Comparison of ENCODE assay signal across 13 mouse cellular contexts in the genomic region with DNA sequence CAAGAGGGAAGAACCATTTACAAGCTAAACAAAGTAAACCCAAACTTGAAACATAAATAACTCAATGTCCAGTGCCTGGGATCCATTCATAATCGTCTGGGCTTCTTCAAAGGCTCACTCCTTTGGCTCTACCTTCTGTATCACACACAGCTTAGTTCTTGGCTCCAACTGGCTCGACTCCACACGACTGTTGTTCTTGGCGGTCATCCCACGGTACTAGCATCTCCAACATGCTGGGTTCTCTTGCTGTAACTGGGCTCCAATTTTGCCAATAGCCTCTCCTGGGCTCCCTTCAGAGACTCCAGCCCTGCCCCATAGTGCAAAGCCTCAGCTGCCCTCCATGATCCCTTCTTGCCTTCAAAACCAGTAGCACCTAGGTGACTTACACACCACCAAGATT.
DNase-seq lines count a peak whose midpoint lies in the region; ATAC-seq and TF ChIP-seq lines count a peak whose summit lies in the region.
"Had no signal": no experiment of that assay in that cellular context is flagged by ENCODE, and none has a peak within 500 bp of the region (broad histone marks: within the 10 kb centered on the region; RNA-seq: fewer than 3 reads in every experiment).

No protein-coding gene starts in this region.

- H3K9ac ChIP-seq in forebrain, embryonic 14.5 days (ENCODE audit: low read length), result no peak overlapping the region
- no peak overlapping the region for H3K9ac ChIP-seq in forebrain, embryonic 16.5 days (replicated peaks; ENCODE audit: low read depth, low read length)
- H3K9ac ChIP-seq: forebrain, embryonic 12.5 days; intestine, embryonic 15.5 days had no signal

- no peak overlapping the region for H3K27ac ChIP-seq in forebrain, embryonic 14.5 days (ENCODE audit: low read depth, low read length)
- no peak overlapping the region for H3K27ac ChIP-seq in forebrain, embryonic 16.5 days (ENCODE audit: low read length)
- H3K27ac ChIP-seq in left cerebral cortex, adult 2 months, result no peak overlapping the region
- H3K27ac ChIP-seq: forebrain, embryonic 12.5 days; intestine, embryonic 15.5 days had no signal

- H3K4me2 ChIP-seq in forebrain, embryonic 14.5 days (ENCODE audit: low read length), result no peak overlapping the region
- H3K4me2 ChIP-seq in forebrain, embryonic 16.5 days (ENCODE audit: low read length), result no peak overlapping the region
- H3K4me2 ChIP-seq: forebrain, embryonic 12.5 days; intestine, embryonic 15.5 days had no signal

- DNase-seq in forebrain, embryonic 14.5 days (ENCODE audit: low spot score), result peak; percentile 6
- peak; percentile 30 to 47 for DNase-seq in left cerebral cortex, postnatal 10 days (ENCODE audit: extremely low spot score in 1 of 2, low spot score in 2 of 2)
- no peak for DNase-seq in left cerebral cortex, adult 2 months (ENCODE audit: extremely low spot score in 1 of 2, low spot score in 2 of 2)
- peak; percentile 24 for DNase-seq in NIH3T3 (ENCODE audit: low read depth)
- peak; percentile 33 for DNase-seq in brain, embryonic 14.5 days (ENCODE audit: low read depth)
- DNase-seq in thymus, postnatal 4 days, result no peak
- DNase-seq: embryo, embryonic 11 days; gastrocnemius, postnatal 10 days had no signal

- 85% methylated on average over 5 of the region's 5 CpGs for WGBS in forebrain, embryonic 14.5 days
- whole genome bisulfite sequencing in forebrain, embryonic 16.5 days, result 82% methylated on average over 5 of the region's 5 CpGs

- no peaks in the 10 kb centered on the region for H3K27me3 ChIP-seq in forebrain, embryonic 14.5 days (replicated peaks; ENCODE audit: control insufficient read depth, insufficient read depth, low read length)
- H3K27me3 ChIP-seq in forebrain, embryonic 16.5 days (replicated peaks; ENCODE audit: control insufficient read depth, insufficient read depth, low read length), result no peaks in the 10 kb centered on the region
- H3K27me3 ChIP-seq: forebrain, embryonic 12.5 days; intestine, embryonic 15.5 days had no signal

- no peak for TF ChIP-seq CTCF in left cerebral cortex, adult 2 months (IDR thresholded peaks at IDR 0.05)
- no peak for TF ChIP-seq CTCF in brain, embryonic 14.5 days (IDR thresholded peaks at IDR 0.05; ENCODE audit: borderline replicate concordance, extremely low read depth, insufficient read depth, insufficient read length)

- TF ChIP-seq POLR2A in brain, embryonic 14.5 days (IDR thresholded peaks at IDR 0.05; ENCODE audit: borderline replicate concordance, extremely low read depth, insufficient read depth, insufficient read length, poor library complexity, severe bottlenecking), result no peak

- intact Hi-C loops in left cerebral cortex, postnatal 10 days (cut with DNase I), result no loop called here
- intact Hi-C loops in left cerebral cortex, adult 2 months (cut with DNase I), result no loop called here

- no peak overlapping the region for H3K4me3 ChIP-seq in forebrain, embryonic 14.5 days (ENCODE audit: low read depth, low read length)
- no peak overlapping the region for H3K4me3 ChIP-seq in forebrain, embryonic 16.5 days (replicated peaks; ENCODE audit: low read length)
- H3K4me3 ChIP-seq in left cerebral cortex, adult 2 months, result no peak overlapping the region
- H3K4me3 ChIP-seq: forebrain, embryonic 12.5 days; intestine, embryonic 15.5 days had no signal

- ATAC-seq in forebrain, embryonic 14.5 days, result no peak
- ATAC-seq in forebrain, embryonic 16.5 days, result no peak
- ATAC-seq in erythroblast, adult 5-6 weeks (replicated peaks; ENCODE audit: low FRiP score, poor library complexity, severe bottlenecking), result no peak
- ATAC-seq: intestine, embryonic 15.5 days; midbrain, embryonic 16.5 days had no signal

- no peaks in the 10 kb centered on the region for H3K9me3 ChIP-seq in forebrain, embryonic 14.5 days (replicated peaks; ENCODE audit: control insufficient read depth, low read length)
- no peaks in the 10 kb centered on the region for H3K9me3 ChIP-seq in forebrain, embryonic 16.5 days (ENCODE audit: control insufficient read depth, low read length)
- H3K9me3 ChIP-seq: forebrain, embryonic 12.5 days; intestine, embryonic 15.5 days had no signal

- no peaks in the 10 kb centered on the region for H3K4me1 ChIP-seq in forebrain, embryonic 14.5 days (ENCODE audit: control insufficient read depth, insufficient read depth, low read length)
- 0 out of 2 replicates have a peak, but pooled peaks cover 3% of the 10 kb centered on the region for H3K4me1 ChIP-seq in forebrain, embryonic 16.5 days (replicated peaks; ENCODE audit: control insufficient read depth, insufficient read depth, low read length)
- H3K4me1 ChIP-seq: forebrain, embryonic 12.5 days; intestine, embryonic 15.5 days had no signal

- no peaks in the 10 kb centered on the region for H3K36me3 ChIP-seq in forebrain, embryonic 14.5 days (ENCODE audit: control insufficient read depth, insufficient read depth, low read length)
- no peaks in the 10 kb centered on the region for H3K36me3 ChIP-seq in forebrain, embryonic 16.5 days (ENCODE audit: control insufficient read depth, insufficient read depth)
- H3K36me3 ChIP-seq: forebrain, embryonic 12.5 days; intestine, embryonic 15.5 days had no signal

Comparison
In these comparisons a context has a peak if more than half of its experiments do, and no peak if none do; other contexts are left out.
1. DNase-seq: peak in forebrain, embryonic 14.5 days (single experiment), left cerebral cortex, postnatal 10 days (2 of 2), NIH3T3 (single experiment) and brain, embryonic 14.5 days (single experiment); none in left cerebral cortex, adult 2 months (0 of 2) and thymus, postnatal 4 days (single experiment).